Mouse (Mus musculus) embryonic fibroblast, embryonic 13.5 days (primary cell): ENCODE measurements around the gene Ski. TPM values are rescaled to one million over a fixed set of nuclear protein-coding genes. Genes with fewer than 3 reads are reported as not detected.

ENCODE experiments used
- H3K27ac ChIP-seq: 2 replicates; pipeline ENCODE4 v1.5.1; 2012; ENCODE audit warnings: low read length, control low read depth, inconsistent platforms; ENCODE audit not compliant: insufficient read depth
- H3K4me1 ChIP-seq: 2 replicates; pipeline ENCODE4 v1.6.1; 2011; ENCODE audit warnings: low read length; ENCODE audit not compliant: control insufficient read depth, insufficient read depth
- H3K4me3 ChIP-seq: 2 replicates; pipeline ENCODE4 v1.5.1; 2011; ENCODE audit warnings: mild to moderate bottlenecking, control low read depth, low read length; ENCODE audit not compliant: insufficient read depth
- CTCF ChIP-seq: IDR thresholded peaks from 2 replicates; pipeline ENCODE4 v1.5.1; 2011; ENCODE audit warnings: mild to moderate bottlenecking, control low read depth, low read length, moderate library complexity, borderline replicate concordance; ENCODE audit not compliant: insufficient read depth
- POLR2A ChIP-seq: IDR thresholded peaks from 2 replicates; pipeline ENCODE4 v1.6.1; 2011; ENCODE audit warnings: low read depth, mild to moderate bottlenecking, control low read depth, low read length, moderate library complexity
- polyA plus RNA-seq: library from polyadenylated mRNA; stranded (reverse); fragments of >200 nt; gene quantifications from 2 replicates; pipeline ENCODE4 v1.2.4, GENCODE M21; 2011; ENCODE audit warnings: low read depth; ENCODE audit not compliant: missing spikeins, insufficient read length

Gene Ski
- polyA plus RNA-seq, 1 experiment: 106 TPM

DNA sequence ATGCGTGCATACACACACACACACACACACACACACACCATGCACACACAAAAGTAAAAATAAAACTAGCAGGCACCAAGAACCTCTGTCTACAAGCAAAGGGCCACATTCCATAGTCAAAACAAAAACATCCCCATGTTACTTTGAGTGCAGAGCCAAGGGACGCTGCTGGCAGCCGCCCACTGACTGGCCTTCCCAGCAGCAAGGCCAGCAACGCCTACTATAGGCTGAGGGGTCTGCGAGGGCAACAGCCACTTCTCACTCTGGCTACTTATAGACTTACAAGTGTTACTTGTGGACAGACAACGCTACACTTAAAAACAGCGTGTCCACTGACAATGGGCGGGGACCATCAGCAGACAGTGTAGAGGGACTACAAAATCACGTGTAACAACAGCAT is 7.2 kb downstream of the Ski start:
- peak overlapping the region; percentile 47 for H3K27ac ChIP-seq
- H3K4me3 ChIP-seq: no peak overlapping the region
- H3K4me1 ChIP-seq: peaks cover 28% of the 10 kb centered on the region
- no peak for TF ChIP-seq CTCF
- no peak for TF ChIP-seq POLR2A

DNA sequence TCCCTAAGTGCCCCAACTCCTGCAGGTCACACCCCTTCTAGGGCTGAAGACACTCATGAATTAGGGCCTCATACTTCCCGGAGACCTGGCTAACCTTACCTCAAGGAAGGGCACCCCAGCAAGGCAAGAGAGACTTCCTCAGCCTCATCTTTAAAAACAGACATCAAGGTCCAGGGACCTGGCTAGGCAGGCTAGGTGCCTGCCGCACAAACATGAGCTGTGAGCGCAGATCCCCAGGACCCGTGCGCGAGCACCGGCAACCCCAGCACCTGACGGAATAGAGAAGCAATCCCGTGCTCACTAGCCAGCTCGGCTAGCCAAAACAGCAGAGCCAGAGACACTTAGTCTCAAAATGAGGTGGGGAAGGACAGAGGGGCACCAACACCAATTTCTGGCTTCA is 7.6 kb downstream of the Ski start:
- Histone ChIP-seq H3K4me3 (no peak overlapping the region), H3K4me1 (peaks cover 28% of the 10 kb centered on the region), H3K27ac (no peak overlapping the region)
- TF ChIP-seq CTCF: no peak
- no peak for TF ChIP-seq POLR2A

DNA sequence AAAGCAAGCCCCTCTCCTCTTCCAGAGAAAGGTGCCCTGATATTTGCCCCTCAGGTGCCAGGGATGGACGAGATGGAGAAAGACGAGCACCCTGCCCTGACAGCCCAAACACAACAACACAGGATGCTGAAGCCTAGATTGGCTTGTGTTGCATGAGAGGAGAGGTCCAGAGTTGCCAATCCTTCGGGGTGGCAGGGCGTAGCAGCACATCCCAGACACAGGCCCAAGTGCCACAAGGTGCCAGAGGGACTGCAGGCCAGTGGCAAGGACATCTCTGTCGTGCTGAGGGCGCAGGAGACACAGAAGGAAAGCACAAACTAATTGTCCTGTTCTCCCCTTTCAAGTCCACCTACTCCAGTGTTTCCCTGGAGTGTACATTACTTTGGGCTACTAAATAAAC is 8.2 kb downstream of the Ski start:
- TF ChIP-seq CTCF: no peak
- no peak for TF ChIP-seq POLR2A
- peaks cover 28% of the 10 kb centered on the region for H3K4me1 ChIP-seq
- H3K27ac ChIP-seq: no peak overlapping the region
- H3K4me3 ChIP-seq: no peak overlapping the region

DNA sequence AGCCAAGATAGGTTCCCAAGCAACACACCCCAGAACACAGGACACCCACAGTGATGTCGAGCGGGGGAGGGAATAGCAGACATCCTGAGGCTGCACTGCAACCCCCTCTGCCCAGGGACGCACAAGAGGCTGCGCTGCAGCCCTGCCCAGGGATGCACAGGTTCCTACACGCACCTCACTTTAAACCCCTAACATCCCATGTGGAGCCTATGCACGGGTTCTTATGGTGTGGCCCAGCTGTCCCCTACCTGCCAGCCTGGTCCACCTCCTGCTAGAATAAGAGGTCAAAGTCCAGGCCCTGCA is 8.7 kb downstream of the Ski start:
- Histone ChIP-seq H3K4me1 (peaks cover 30% of the 10 kb centered on the region), H3K27ac (no peak overlapping the region), H3K4me3 (no peak overlapping the region)
- TF ChIP-seq POLR2A (no peak), CTCF (no peak)

DNA sequence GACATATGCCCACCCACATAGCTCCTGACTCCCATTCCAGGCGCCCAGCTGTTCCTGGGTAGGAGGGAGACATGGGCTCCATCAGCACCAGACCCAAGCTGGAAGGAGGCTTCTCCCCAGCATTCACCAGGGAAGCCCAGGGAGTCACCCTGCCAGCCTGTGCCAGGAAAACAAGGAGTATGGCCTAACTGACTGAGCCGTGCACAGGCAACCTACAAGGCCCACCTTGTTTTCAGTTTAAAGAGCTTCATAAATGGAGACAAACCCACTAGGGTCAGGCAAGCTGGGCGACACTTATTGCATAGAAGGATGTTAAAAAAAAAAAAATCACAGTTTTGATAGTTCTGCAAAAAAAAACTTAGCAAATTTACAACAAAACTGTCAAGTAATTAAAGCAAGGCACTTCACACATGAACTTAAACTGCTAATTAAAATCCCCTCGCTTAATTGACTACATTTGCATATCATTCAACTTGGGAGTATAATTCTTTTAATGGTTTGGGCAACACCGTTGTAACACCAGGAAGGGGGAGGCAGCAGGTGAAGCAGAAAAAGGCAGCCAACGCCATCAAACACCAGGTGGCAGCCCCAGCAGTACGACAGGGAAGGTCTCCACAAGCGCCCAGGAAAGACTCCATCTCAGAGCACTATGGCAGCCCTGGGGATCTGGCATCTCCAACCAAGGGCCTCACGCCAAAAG is 9.2 kb downstream of the Ski start:
- Histone ChIP-seq H3K4me1 (peaks cover 34% of the 10 kb centered on the region), H3K27ac (no peak overlapping the region), H3K4me3 (no peak overlapping the region)
- TF ChIP-seq POLR2A: no peak
- no peak for TF ChIP-seq CTCF

DNA sequence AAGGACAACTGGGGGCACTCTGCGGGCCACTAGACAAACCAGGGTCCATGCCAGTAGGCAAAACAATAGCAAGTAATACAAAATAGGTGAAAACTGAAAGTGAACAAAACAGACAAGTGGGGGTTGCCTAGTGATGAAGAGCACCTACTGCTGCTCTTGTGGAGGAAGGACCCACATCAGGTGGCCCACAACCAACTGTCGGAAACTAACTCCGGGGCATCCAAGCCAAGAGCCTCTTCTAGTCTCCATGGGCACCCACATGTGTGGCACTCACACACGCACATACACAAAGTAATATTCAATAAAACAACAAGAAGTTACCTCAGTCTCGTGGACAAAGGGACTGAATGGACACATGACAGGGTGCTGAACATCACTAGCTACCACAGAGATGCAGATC is 12.9 kb downstream of the Ski start:
- H3K4me1 ChIP-seq: peaks cover 18% of the 10 kb centered on the region
- no peak overlapping the region for H3K27ac ChIP-seq
- no peak overlapping the region for H3K4me3 ChIP-seq
- TF ChIP-seq CTCF (no peak), POLR2A (no peak)

DNA sequence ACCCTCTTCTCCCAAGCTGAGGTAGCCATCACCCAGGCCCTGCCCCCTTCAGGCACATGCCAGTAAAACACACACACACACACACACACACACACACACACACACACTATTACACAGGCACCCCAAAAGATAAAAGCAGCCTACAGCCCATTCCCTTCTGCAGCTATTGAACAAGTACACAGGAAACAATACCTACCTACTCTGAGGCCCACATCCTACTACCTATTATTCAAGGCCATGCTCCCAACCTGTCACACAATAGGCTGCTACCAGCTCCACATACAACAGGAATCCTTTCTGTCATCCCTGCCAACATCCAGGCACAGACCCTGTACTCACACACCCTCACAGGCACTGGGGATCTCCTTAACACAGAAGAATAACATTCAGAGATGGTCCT is 13.3 kb downstream of the Ski start:
- TF ChIP-seq CTCF (no peak), POLR2A (no peak)
- no peak overlapping the region for H3K27ac ChIP-seq
- peaks cover 15% of the 10 kb centered on the region for H3K4me1 ChIP-seq
- no peak overlapping the region for H3K4me3 ChIP-seq

DNA sequence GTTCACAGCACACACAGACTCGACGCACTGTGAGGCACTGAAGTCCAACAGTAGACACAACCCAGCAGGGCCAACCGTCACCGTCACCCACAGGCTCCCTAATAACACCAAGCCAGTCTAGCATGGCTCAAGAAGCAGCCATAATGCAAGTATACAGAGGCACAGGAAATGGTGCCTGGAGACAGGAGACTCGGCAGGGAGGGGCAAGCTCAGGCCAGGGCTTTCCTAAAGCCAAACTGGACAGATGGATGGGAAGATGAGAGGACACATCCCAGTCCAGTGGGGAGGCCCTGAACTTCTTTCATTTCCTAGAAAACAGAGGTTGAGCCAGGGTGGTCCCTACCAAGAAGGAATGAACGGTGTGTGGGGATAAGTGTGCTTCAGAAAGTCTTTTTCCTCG is 13.8 kb downstream of the Ski start:
- no peak overlapping the region for H3K4me3 ChIP-seq
- H3K27ac ChIP-seq: no peak overlapping the region
- peaks cover 14% of the 10 kb centered on the region for H3K4me1 ChIP-seq
- TF ChIP-seq CTCF: no peak
- no peak for TF ChIP-seq POLR2A

DNA sequence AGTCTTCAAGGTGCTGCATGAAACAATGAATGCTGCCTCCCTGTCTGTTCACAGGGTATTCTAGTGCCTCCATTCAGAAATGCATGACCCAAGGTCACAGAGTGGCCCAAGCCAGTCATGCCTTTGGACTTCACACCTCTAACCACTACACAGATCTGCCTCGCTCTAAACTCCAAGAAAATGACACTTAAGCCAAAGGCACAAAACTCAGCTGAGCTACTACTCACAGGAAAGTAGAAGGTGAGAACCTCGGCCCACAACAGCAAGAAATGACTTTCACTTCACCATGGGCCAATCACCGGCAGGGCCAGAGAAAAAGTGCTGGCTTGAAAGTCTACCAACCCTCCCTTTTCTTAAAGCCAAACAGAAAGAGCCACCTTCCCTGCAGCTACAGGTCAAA is 14.6 kb downstream of the Ski start:
- TF ChIP-seq POLR2A: no peak
- no peak for TF ChIP-seq CTCF
- H3K4me1 ChIP-seq: peaks cover 14% of the 10 kb centered on the region
- H3K27ac ChIP-seq: no peak overlapping the region
- H3K4me3 ChIP-seq: no peak overlapping the region

DNA sequence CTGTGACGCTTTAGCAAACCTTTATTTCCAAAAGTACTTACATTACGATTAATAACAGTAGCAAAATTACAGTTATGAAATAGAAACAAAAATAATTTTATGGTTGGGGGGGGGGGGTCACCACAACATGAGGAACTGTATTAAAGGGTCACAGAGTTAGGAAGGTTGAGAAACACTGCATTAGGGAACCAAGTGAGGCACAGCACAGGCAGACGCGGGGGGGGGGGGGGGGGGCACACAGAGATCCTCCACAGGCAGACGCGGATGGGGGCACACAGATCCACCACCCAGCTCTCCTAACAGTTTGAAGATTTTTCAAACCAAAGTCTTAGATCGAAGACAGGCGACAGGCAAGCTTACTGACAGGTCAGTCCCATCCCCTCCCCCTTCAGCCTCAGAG is 15.9 kb downstream of the Ski start:
- H3K4me3 ChIP-seq: no peak overlapping the region
- peaks cover 17% of the 10 kb centered on the region for H3K4me1 ChIP-seq
- no peak overlapping the region for H3K27ac ChIP-seq
- no peak for TF ChIP-seq CTCF
- TF ChIP-seq POLR2A: no peak

DNA sequence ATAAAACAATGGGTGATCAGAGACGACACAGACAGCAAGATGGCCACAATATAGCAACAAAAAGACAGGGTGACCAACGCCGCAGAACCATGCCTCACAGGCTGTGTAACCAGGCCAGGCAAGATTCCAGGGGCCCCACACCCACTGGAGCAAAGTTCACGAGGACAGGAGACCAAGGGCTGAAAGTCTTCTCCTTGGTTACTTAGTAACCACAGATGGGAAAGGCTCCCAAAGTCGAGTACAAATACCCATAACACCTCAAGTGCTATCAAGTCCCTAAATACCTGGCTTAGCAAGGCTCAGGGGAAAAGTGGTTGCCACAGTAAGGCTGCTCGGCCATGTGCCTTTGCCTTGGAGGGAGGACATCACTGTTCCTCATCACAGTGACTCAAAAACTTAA is 16.5 kb downstream of the Ski start:
- Histone ChIP-seq H3K4me3 (no peak overlapping the region), H3K4me1 (peaks cover 23% of the 10 kb centered on the region), H3K27ac (no peak overlapping the region)
- TF ChIP-seq CTCF (no peak), POLR2A (no peak)
